In the genomic region with DNA sequence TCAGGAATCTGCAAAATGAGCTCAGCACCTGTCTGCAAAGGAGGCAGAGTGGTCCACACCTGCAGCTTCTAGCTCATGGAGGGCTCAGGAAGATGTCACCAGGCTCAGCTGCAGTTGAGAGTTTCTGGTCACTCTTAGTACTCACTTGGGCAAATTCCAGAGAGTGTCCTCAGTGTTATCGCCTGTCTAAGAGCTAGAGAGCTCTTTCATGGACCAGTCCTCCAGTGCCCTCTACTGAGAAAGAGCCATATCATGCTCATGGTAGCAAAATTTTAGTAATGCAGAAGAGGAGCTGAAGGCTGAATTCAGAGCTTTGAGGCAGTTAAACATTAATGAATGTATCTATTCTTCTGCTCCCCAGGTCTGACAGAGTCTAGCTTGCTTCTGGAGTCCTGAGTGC, we compare ENCODE assay signal across 9 mouse cellular contexts. TPM values are rescaled to one million over a fixed set of nuclear protein-coding genes. Genes with fewer than 3 reads are reported as not detected.
DNase-seq lines count a peak whose midpoint lies in the region; ATAC-seq and TF ChIP-seq lines count a peak whose summit lies in the region.
"Had no signal": no experiment of that assay in that cellular context is flagged by ENCODE, and none has a peak within 500 bp of the region (broad histone marks: within the 10 kb centered on the region; RNA-seq: fewer than 3 reads in every experiment).

No protein-coding gene starts in this region.

- 14% methylated on average over 1 of the region's 1 CpGs for WGBS in hindbrain, postnatal 0 days
- WGBS in hindbrain, embryonic 13.5 days: 22% methylated on average over 1 of the region's 1 CpGs
- WGBS in midbrain, embryonic 13.5 days: 33% methylated on average over 1 of the region's 1 CpGs

- H3K27me3 ChIP-seq in hindbrain, postnatal 0 days (ENCODE audit: insufficient read depth, low read length): no peaks in the 10 kb centered on the region
- no peaks in the 10 kb centered on the region for H3K27me3 ChIP-seq in hindbrain, embryonic 13.5 days
- no peaks in the 10 kb centered on the region for H3K27me3 ChIP-seq in MEL (ENCODE audit: control insufficient read depth in 1 of 2, insufficient read depth in 2 of 2, low read length in 2 of 2)
- H3K27me3 ChIP-seq in midbrain, embryonic 13.5 days: no peaks in the 10 kb centered on the region
- H3K27me3 ChIP-seq: limb, embryonic 13.5 days had no signal

- no peak for ATAC-seq in cerebellum, adult (ENCODE audit: insufficient number of reproducible peaks, low FRiP score, low TSS enrichment)
- ATAC-seq in hindbrain, postnatal 0 days: no peak
- no peak for ATAC-seq in hindbrain, embryonic 13.5 days (ENCODE audit: low FRiP score)
- no peak for ATAC-seq in erythroid progenitor cell, adult 5-6 weeks (replicated peaks; ENCODE audit: low FRiP score, poor library complexity, severe bottlenecking)
- no peak for ATAC-seq in midbrain, embryonic 13.5 days

- no peak for TF ChIP-seq POLR2A in MEL (IDR thresholded peaks at IDR 0.05; ENCODE audit: control insufficient read depth in 1 of 2, insufficient read depth in 1 of 2, low read depth in 1 of 2, low read length in 2 of 2, poor library complexity in 1 of 2)

- no peak for TF ChIP-seq EP300 in MEL (IDR thresholded peaks at IDR 0.05; ENCODE audit: low read depth in 1 of 2, low read length in 2 of 2)

- H3K4me1 ChIP-seq in hindbrain, postnatal 0 days (ENCODE audit: insufficient read depth, low read length): no peaks in the 10 kb centered on the region
- H3K4me1 ChIP-seq in hindbrain, embryonic 13.5 days (replicated peaks): no peaks in the 10 kb centered on the region; the same call in 1 of the 2 replicates
- no peaks in the 10 kb centered on the region for H3K4me1 ChIP-seq in MEL (ENCODE audit: control insufficient read depth in 1 of 2, insufficient read depth in 2 of 2, low read length in 2 of 2)
- H3K4me1 ChIP-seq in midbrain, embryonic 13.5 days (replicated peaks): no peaks in the 10 kb centered on the region

- no peaks in the 10 kb centered on the region for H3K36me3 ChIP-seq in hindbrain, postnatal 0 days (ENCODE audit: insufficient read depth, low read length)
- H3K36me3 ChIP-seq in hindbrain, embryonic 13.5 days: 0 out of 2 replicates have a peak, but pooled peaks cover under 1% of the 10 kb centered on the region
- H3K36me3 ChIP-seq in MEL (ENCODE audit: control insufficient read depth in 1 of 2, insufficient read depth in 2 of 2, low read length in 2 of 2): no peaks in the 10 kb centered on the region
- H3K36me3 ChIP-seq in midbrain, embryonic 13.5 days: no peaks in the 10 kb centered on the region
- H3K36me3 ChIP-seq: limb, embryonic 13.5 days had no signal

- peak; percentile 75 for TF ChIP-seq CTCF in hindbrain, postnatal 0 days (IDR thresholded peaks at IDR 0.05; ENCODE audit: low read depth)
- peak in 1 of 3 experiments; percentile 20; a peak in 1 of 6 replicates for TF ChIP-seq CTCF in MEL (IDR thresholded peaks at IDR 0.05 in 2 of 3, conservative IDR thresholded peaks at IDR 0.05 in 1 of 3; ENCODE audit: control insufficient read depth in 1 of 3, insufficient read depth in 1 of 3, low read depth in 2 of 3, low read length in 3 of 3, poor library complexity in 1 of 3, severe bottlenecking in 1 of 3)

- DNase-seq in cerebellum, adult 9-10 months: peak; percentile 26
- peak; percentile 76 for DNase-seq in hindbrain, postnatal 0 days (ENCODE audit: low spot score)
- DNase-seq in MEL (ENCODE audit: low read depth, low spot score): no peak
- DNase-seq in kidney, postnatal 36 days: peak; percentile 25 to 47

- no peaks in the 10 kb centered on the region for H3K9me3 ChIP-seq in hindbrain, postnatal 0 days (ENCODE audit: low read length)
- H3K9me3 ChIP-seq in hindbrain, embryonic 13.5 days: no peaks in the 10 kb centered on the region
- H3K9me3 ChIP-seq in MEL (replicated peaks; ENCODE audit: insufficient read depth, low read length): no peaks in the 10 kb centered on the region
- no peaks in the 10 kb centered on the region for H3K9me3 ChIP-seq in midbrain, embryonic 13.5 days
- H3K9me3 ChIP-seq: limb, embryonic 13.5 days had no signal

- peak; percentile 25 for TF ChIP-seq RAD21 in MEL (IDR thresholded peaks at IDR 0.05; ENCODE audit: low read depth, low read length)

- H3K9ac ChIP-seq in hindbrain, postnatal 0 days (replicated peaks; ENCODE audit: low read length): no peak overlapping the region
- H3K9ac ChIP-seq in hindbrain, embryonic 13.5 days: no peak overlapping the region
- H3K9ac ChIP-seq in MEL (ENCODE audit: control insufficient read depth, low read depth, low read length, poor library complexity, severe bottlenecking): no peak overlapping the region
- H3K9ac ChIP-seq in midbrain, embryonic 13.5 days (replicated peaks): no peak overlapping the region
- H3K9ac ChIP-seq: limb, embryonic 13.5 days had no signal

- H3K4me2 ChIP-seq in hindbrain, postnatal 0 days (ENCODE audit: low read depth, low read length): no peak overlapping the region
- H3K4me2 ChIP-seq in hindbrain, embryonic 13.5 days: no peak overlapping the region
- H3K4me2 ChIP-seq in midbrain, embryonic 13.5 days (replicated peaks): no peak overlapping the region
- H3K4me2 ChIP-seq: limb, embryonic 13.5 days had no signal

- no peak overlapping the region for H3K27ac ChIP-seq in hindbrain, postnatal 0 days
- no peak overlapping the region for H3K27ac ChIP-seq in hindbrain, embryonic 13.5 days
- no peak overlapping the region for H3K27ac ChIP-seq in MEL (ENCODE audit: control insufficient read depth, low read depth, low read length)
- H3K27ac ChIP-seq in midbrain, embryonic 13.5 days: no peak overlapping the region
- H3K27ac ChIP-seq: limb, embryonic 13.5 days had no signal

- no peaks in the 10 kb centered on the region for H3K79me2 ChIP-seq in MEL (ENCODE audit: control insufficient read depth, insufficient read depth, low read length, poor library complexity)

- no peak overlapping the region for H3K4me3 ChIP-seq in hindbrain, postnatal 0 days (ENCODE audit: low read length)
- no peak overlapping the region for H3K4me3 ChIP-seq in hindbrain, embryonic 13.5 days
- no peak overlapping the region for H3K4me3 ChIP-seq in MEL (ENCODE audit: control insufficient read depth in 1 of 2, insufficient read depth in 1 of 2, low read depth in 2 of 2, low read length in 2 of 2)
- no peak overlapping the region for H3K4me3 ChIP-seq in midbrain, embryonic 13.5 days (replicated peaks)
- H3K4me3 ChIP-seq: limb, embryonic 13.5 days had no signal

TF ChIP-seq in MEL, 35 proteins besides CTCF, POLR2A, EP300 and RAD21:
- no peak for TF ChIP-seq USF1 (IDR thresholded peaks at IDR 0.05; ENCODE audit: low read depth, low read length)
- no peak for TF ChIP-seq TBP (IDR thresholded peaks at IDR 0.05; ENCODE audit: low read depth, low read length)
- no peak for TF ChIP-seq E2F4 (IDR thresholded peaks at IDR 0.05; ENCODE audit: borderline replicate concordance, low read depth, low read length)
- no peak for TF ChIP-seq JUND (IDR thresholded peaks at IDR 0.05; ENCODE audit: low read depth, low read length)
- no peak for TF ChIP-seq ZNF384 (IDR thresholded peaks at IDR 0.05; ENCODE audit: low read depth, low read length)
- no peak for TF ChIP-seq GABPA (IDR thresholded peaks at IDR 0.05; ENCODE audit: low read depth, low read length)
- no peak for TF ChIP-seq POLR2AphosphoS5 (IDR thresholded peaks at IDR 0.05; ENCODE audit: borderline replicate concordance, low read depth, low read length)
- TF ChIP-seq MAZ (IDR thresholded peaks at IDR 0.05; ENCODE audit: low read depth, low read length): no peak
- no peak for TF ChIP-seq MEF2A (IDR thresholded peaks at IDR 0.05; ENCODE audit: extremely low read depth, insufficient replicate concordance, low read depth, low read length, poor library complexity, severe bottlenecking)
- no peak for TF ChIP-seq CHD2 (IDR thresholded peaks at IDR 0.05; ENCODE audit: low read length)
- TF ChIP-seq MXI1 (IDR thresholded peaks at IDR 0.05; ENCODE audit: low read depth, low read length): no peak
- no peak for TF ChIP-seq NELFE (IDR thresholded peaks at IDR 0.05; ENCODE audit: low read depth, low read length)

RNA-seq across cellular contexts. Expression of gene Ttc28, which starts 43.7 kb away (rescaled TPM):
- 41.9 and 49.8 TPM in 2 replicates for total RNA-seq in hindbrain, postnatal 0 days (2014; rRNA removed)
- 9.7 and 11.1 TPM in 2 replicates for polyA plus RNA-seq in hindbrain, postnatal 0 days (2015; fragmentation: Nextera tagmentation; extraction: Ambion mirVana)
- 20.2 and 22.0 TPM in 2 replicates for polyA plus RNA-seq in hindbrain, embryonic 13.5 days (2015; fragmentation: Nextera tagmentation; extraction: Ambion mirVana)
- 1.1 and 1.2 TPM in 2 replicates for total RNA-seq in MEL (2012; rRNA removed)
- 1 to 10 TPM in 1 of 2 experiments, not detected in 1; 1.8 TPM for polyA plus RNA-seq in MEL (2012; ENCODE audit: insufficient read depth in 1 of 2, insufficient read length in 2 of 2, low read depth in 1 of 2, low replicate concordance in 2 of 2, missing spikeins in 1 of 2)
- 4.2 and 5.4 TPM in 2 replicates for total RNA-seq in erythroid progenitor cell, adult 5-6 weeks (2015; ENCODE audit: low replicate concordance)
- total RNA-seq in erythroid progenitor cell, adult 5-6 weeks (2017; ENCODE audit: low replicate concordance): 3.9 and 6.8 TPM in 2 replicates
- 19.3 and 21.3 TPM in 2 replicates for polyA plus RNA-seq in midbrain, embryonic 13.5 days (2015; fragmentation: Nextera tagmentation; extraction: Ambion mirVana)
